Mouse (Mus musculus): ENCODE results near the gene Dppa2. TPM values are rescaled to one million over a fixed set of nuclear protein-coding genes. Genes with fewer than 3 reads are reported as not detected.

Dppa2 gene
- not detected in 2 replicates for polyA plus RNA-seq (2012; rRNA removed)

GRCm38 (mm10) chr16:48303509-48303908 lies at the start of gene Dppa2:
TSS of gene Dppa2 (plus strand) at chr16:48303908.

GRCm38 (mm10) chr16:48283517-48283916 lies 20.2 kb upstream of the Dppa2 start, which contains the start of gene Dppa4:
TSS of gene Dppa4 (plus strand) at chr16:48283733.

Other genes with a start within 250 kb of the Dppa2 start
- 0.01 and 0.05 TPM in 2 replicates for gene Dppa4, start 20.2 kb upstream of the Dppa2 start, polyA plus RNA-seq (2012; rRNA removed)
- gene Gm5485, start 108.5 kb downstream of the Dppa2 start, polyA plus RNA-seq (2012; rRNA removed): not detected in 2 replicates
- under 0.01 and 0.02 TPM in 2 replicates for gene Morc1, start 127.3 kb downstream of the Dppa2 start, polyA plus RNA-seq (2012; rRNA removed)

All from liver, embryonic 14 days (tissue).